Mouse (Mus musculus) erythroblast, embryonic 14.5 days (primary cell): ENCODE results near the gene Rnpep.
"Not testable (repeated sequence)": the region's sequence is repeated elsewhere in the genome, so short reads cannot be mapped to it uniquely, and the experiment has no call there.

ENCODE experiments used
- GATA1 ChIP-seq: IDR thresholded peaks from 2 replicates; pipeline ENCODE4 v1.6.1; 2012; ENCODE audit warnings: low read length, inconsistent platforms, mixed read lengths
- TAL1 ChIP-seq: IDR thresholded peaks from 3 replicates; pipeline ENCODE4 v1.6.1; 2012; ENCODE audit warnings: low read length, inconsistent platforms, mixed read lengths

GRCm38 (mm10) chr1:135231878-135232277 lies 52.0 kb downstream of the Rnpep start:
- not testable (repeated sequence) for TF ChIP-seq GATA1, TAL1
